15 mouse cellular contexts compared by ENCODE assay signal in the genomic region with DNA sequence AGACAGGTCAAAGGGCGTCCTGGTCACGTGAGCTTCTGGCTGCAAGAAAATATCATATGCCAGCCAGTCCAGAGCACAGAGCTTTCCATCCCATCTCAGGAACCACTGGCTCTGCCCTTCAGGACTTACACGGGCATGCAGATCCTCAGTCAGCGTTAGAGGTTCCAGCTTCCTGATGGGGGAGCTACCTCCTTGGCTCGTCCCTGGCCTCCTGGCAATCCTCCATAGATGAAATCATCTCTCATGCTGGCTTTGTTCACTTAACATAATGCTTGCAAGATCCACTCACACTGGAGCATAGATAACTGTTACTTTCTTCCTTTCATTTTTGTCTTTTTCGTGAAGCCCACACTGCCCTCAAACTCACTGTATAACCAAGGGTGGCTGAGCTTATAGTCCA.
A peak's percentile ranks its signal among the peaks of the same experiment; 100 is the strongest.
DNase-seq lines count a peak whose midpoint lies in the region; ATAC-seq and TF ChIP-seq lines count a peak whose summit lies in the region.
"Had no signal": no experiment of that assay in that cellular context is flagged by ENCODE, and none has a peak within 500 bp of the region (broad histone marks: within the 10 kb centered on the region; RNA-seq: fewer than 3 reads in every experiment).

No protein-coding gene starts in this region.

- H3K4me3 ChIP-seq in liver, postnatal 0 days (ENCODE audit: low read depth, low read length): no peak overlapping the region
- no peak overlapping the region for H3K4me3 ChIP-seq in liver, embryonic 12.5 days
- H3K4me3 ChIP-seq: forebrain, embryonic 10.5 days; hindbrain, embryonic 10.5 days; limb, embryonic 10.5 days; midbrain, embryonic 15.5 days had no signal

- peak; percentile 58 for DNase-seq in cerebellum, adult 11-12 months
- no peak for DNase-seq in cerebellum, postnatal 4 days (ENCODE audit: low spot score in 2 of 2)
- DNase-seq in liver, postnatal 0 days: peak; percentile 30
- peak; percentile 46 for DNase-seq in cerebellum, adult 8-10 months
- DNase-seq in yolk sac, embryonic 10.5 days (ENCODE audit: low spot score): peak; percentile 19
- DNase-seq in thymus, postnatal 25 days: no peak
- no peak for DNase-seq in heart, adult 18-20 months
- DNase-seq: lung, adult 18-20 months; thymus, postnatal 14 days had no signal

- no peak overlapping the region for H3K4me2 ChIP-seq in liver, postnatal 0 days (ENCODE audit: low read depth, low read length)
- H3K4me2 ChIP-seq in liver, embryonic 12.5 days: no peak overlapping the region
- H3K4me2 ChIP-seq: midbrain, embryonic 15.5 days had no signal

- H3K9me3 ChIP-seq in liver, postnatal 0 days (ENCODE audit: low read length): no peaks in the 10 kb centered on the region
- no peaks in the 10 kb centered on the region for H3K9me3 ChIP-seq in liver, embryonic 12.5 days (replicated peaks)
- H3K9me3 ChIP-seq: forebrain, embryonic 10.5 days; limb, embryonic 10.5 days; midbrain, embryonic 15.5 days had no signal

- H3K27ac ChIP-seq in liver, postnatal 0 days (ENCODE audit: low read depth): no peak overlapping the region
- H3K27ac ChIP-seq in liver, embryonic 12.5 days: no peak overlapping the region
- H3K27ac ChIP-seq: forebrain, embryonic 10.5 days; hindbrain, embryonic 10.5 days; limb, embryonic 10.5 days; macrophage; midbrain, embryonic 15.5 days had no signal

- WGBS in liver, postnatal 0 days (ENCODE audit: insufficient replicate concordance): 83% methylated on average over 6 of the region's 6 CpGs
- WGBS in liver, embryonic 12.5 days (ENCODE audit: insufficient replicate concordance): 83% methylated on average over 6 of the region's 6 CpGs

- ATAC-seq in liver, postnatal 0 days: peak; percentile 44; the same call in 1 of the 2 replicates
- ATAC-seq in liver, embryonic 12.5 days: no peak
- ATAC-seq: midbrain, embryonic 15.5 days had no signal

- H3K36me3 ChIP-seq in liver, postnatal 0 days (replicated peaks; ENCODE audit: insufficient read depth, low read length): peaks cover 67% of the 10 kb centered on the region
- H3K36me3 ChIP-seq in liver, embryonic 12.5 days: peaks cover 88% of the 10 kb centered on the region
- H3K36me3 ChIP-seq: forebrain, embryonic 10.5 days; hindbrain, embryonic 10.5 days; limb, embryonic 10.5 days; midbrain, embryonic 15.5 days had no signal

- no peaks in the 10 kb centered on the region for H3K27me3 ChIP-seq in liver, postnatal 0 days (ENCODE audit: insufficient read depth, low read length)
- no peaks in the 10 kb centered on the region for H3K27me3 ChIP-seq in liver, embryonic 12.5 days (replicated peaks)
- H3K27me3 ChIP-seq: midbrain, embryonic 15.5 days had no signal

- no peak for TF ChIP-seq EP300 in liver, postnatal 0 days (IDR thresholded peaks at IDR 0.05; ENCODE audit: low read depth)

- no peak for TF ChIP-seq CTCF in liver, postnatal 0 days (IDR thresholded peaks at IDR 0.05; ENCODE audit: low read depth)

- 0 out of 2 replicates have a peak, but pooled peaks cover 3% of the 10 kb centered on the region for H3K4me1 ChIP-seq in liver, postnatal 0 days (ENCODE audit: insufficient read depth)
- peaks cover 9% of the 10 kb centered on the region; the same call in 1 of the 2 replicates for H3K4me1 ChIP-seq in liver, embryonic 12.5 days
- H3K4me1 ChIP-seq: forebrain, embryonic 10.5 days; hindbrain, embryonic 10.5 days; limb, embryonic 10.5 days; midbrain, embryonic 15.5 days had no signal

- no peak overlapping the region for H3K9ac ChIP-seq in liver, postnatal 0 days (replicated peaks)
- no peak overlapping the region for H3K9ac ChIP-seq in liver, embryonic 12.5 days
- H3K9ac ChIP-seq: midbrain, embryonic 15.5 days had no signal

Comparison
In these comparisons a context has a peak if more than half of its experiments do, and no peak if none do; other contexts are left out.
1. DNase-seq: peak in cerebellum, adult 11-12 months (single experiment), liver, postnatal 0 days (single experiment), cerebellum, adult 8-10 months (single experiment) and yolk sac, embryonic 10.5 days (single experiment); none in cerebellum, postnatal 4 days (0 of 2), thymus, postnatal 25 days (single experiment) and heart, adult 18-20 months (0 of 2).